Mouse (Mus musculus): ENCODE measurements around the gene Nod2. TPM values are rescaled to one million over a fixed set of nuclear protein-coding genes. Genes with fewer than 3 reads are reported as not detected.

Nod2 gene
- polyA plus RNA-seq, 1 experiment from 2014 or later = 0.09 TPM

GRCm38 (mm10) chr8:88662401-88662821, 15.3 kb downstream of the Nod2 start:
- H3K36me3 ChIP-seq (replicated peaks) = no peaks in the 10 kb centered on the region
- H3K27me3 ChIP-seq = no peaks in the 10 kb centered on the region
- H3K27ac ChIP-seq (replicated peaks) = 0 out of 2 replicates have a peak overlapping the region, but pooled peaks have one; percentile 29
- no peaks in the 10 kb centered on the region; the same call in 1 of the 2 replicates for H3K4me1 ChIP-seq (replicated peaks)
- H3K9me3 ChIP-seq (replicated peaks) = no peaks in the 10 kb centered on the region
- no peak overlapping the region for H3K4me3 ChIP-seq (replicated peaks)
- H3K4me2 ChIP-seq = no peak overlapping the region
- ATAC-seq (ENCODE audit: insufficient read depth) = peak; percentile 34; the same call in 1 of the 2 replicates
- 23% methylated on average over 6 of the region's 6 CpGs for WGBS (ENCODE audit: insufficient replicate concordance)
- H3K9ac ChIP-seq = no peak overlapping the region

GRCm38 (mm10) chr8:88664121-88664520, 17.0 kb downstream of the Nod2 start:
- ATAC-seq (ENCODE audit: insufficient read depth) = no peak
- Histone ChIP-seq H3K4me2 (no peak overlapping the region), H3K36me3 (replicated peaks) (no peaks in the 10 kb centered on the region), H3K4me3 (replicated peaks) (no peak overlapping the region), H3K4me1 (replicated peaks) (no peaks in the 10 kb centered on the region; the same call in 1 of the 2 replicates), H3K27ac (replicated peaks) (no peak overlapping the region), H3K9ac (no peak overlapping the region), H3K27me3 (no peaks in the 10 kb centered on the region), H3K9me3 (replicated peaks) (no peaks in the 10 kb centered on the region)
- WGBS (ENCODE audit: insufficient replicate concordance) = 79% methylated on average over 16 of the region's 16 CpGs

GRCm38 (mm10) chr8:88664947-88665346, 17.8 kb downstream of the Nod2 start:
- Histone ChIP-seq H3K9ac (no peak overlapping the region), H3K9me3 (replicated peaks) (no peaks in the 10 kb centered on the region), H3K36me3 (replicated peaks) (no peaks in the 10 kb centered on the region), H3K4me2 (no peak overlapping the region), H3K27ac (replicated peaks) (no peak overlapping the region), H3K27me3 (no peaks in the 10 kb centered on the region), H3K4me1 (replicated peaks) (no peaks in the 10 kb centered on the region; the same call in 1 of the 2 replicates), H3K4me3 (replicated peaks) (no peak overlapping the region)
- no peak for ATAC-seq (ENCODE audit: insufficient read depth)
- 82% methylated on average over 19 of the region's 19 CpGs for WGBS (ENCODE audit: insufficient replicate concordance)

GRCm38 (mm10) chr8:88666435-88666834, 19.3 kb downstream of the Nod2 start:
- H3K27ac ChIP-seq (replicated peaks) = no peak overlapping the region

GRCm38 (mm10) chr8:88668400-88669086, 21.4 kb downstream of the Nod2 start:
- WGBS (ENCODE audit: insufficient replicate concordance) = 44% methylated on average over 14 of the region's 14 CpGs
- Histone ChIP-seq H3K4me2 (no peak overlapping the region), H3K27me3 (no peaks in the 10 kb centered on the region), H3K27ac (replicated peaks) (no peak overlapping the region), H3K4me1 (replicated peaks) (no peaks in the 10 kb centered on the region; the same call in 1 of the 2 replicates), H3K36me3 (replicated peaks) (no peaks in the 10 kb centered on the region), H3K4me3 (replicated peaks) (no peak overlapping the region), H3K9me3 (replicated peaks) (no peaks in the 10 kb centered on the region), H3K9ac (no peak overlapping the region)
- ATAC-seq (ENCODE audit: insufficient read depth) = 0 out of 2 replicates have a peak, but pooled peaks have one; percentile 18

More at GRCm38 (mm10) chr8:88666435-88666834, 19.3 kb downstream of the Nod2 start:
- no peaks in the 10 kb centered on the region for H3K9me3 ChIP-seq (replicated peaks)
- ATAC-seq (ENCODE audit: insufficient read depth) = no peak
- no peak overlapping the region for H3K9ac ChIP-seq
- H3K36me3 ChIP-seq (replicated peaks) = no peaks in the 10 kb centered on the region
- no peak overlapping the region for H3K4me2 ChIP-seq
- H3K27me3 ChIP-seq = no peaks in the 10 kb centered on the region
- WGBS (ENCODE audit: insufficient replicate concordance) = 10% methylated on average over 1 of the region's 1 CpGs
- H3K4me1 ChIP-seq (replicated peaks) = no peaks in the 10 kb centered on the region; the same call in 1 of the 2 replicates
- H3K4me3 ChIP-seq (replicated peaks) = no peak overlapping the region

- H3K4me2 ChIP-seq = no peak overlapping the region
- no peak for ATAC-seq (ENCODE audit: insufficient read depth)
- no peak overlapping the region for H3K27ac ChIP-seq (replicated peaks)
- no peaks in the 10 kb centered on the region; the same call in 1 of the 2 replicates for H3K4me1 ChIP-seq (replicated peaks)
- no peaks in the 10 kb centered on the region for H3K36me3 ChIP-seq (replicated peaks)
- no peaks in the 10 kb centered on the region for H3K9me3 ChIP-seq (replicated peaks)
- H3K4me3 ChIP-seq (replicated peaks) = no peak overlapping the region
- 70% methylated on average over 6 of the region's 6 CpGs for WGBS (ENCODE audit: insufficient replicate concordance)
- no peak overlapping the region for H3K9ac ChIP-seq
- no peaks in the 10 kb centered on the region for H3K27me3 ChIP-seq
Observed at GRCm38 (mm10) chr8:88670782-88671181, 23.7 kb downstream of the Nod2 start.

- no peaks in the 10 kb centered on the region for H3K4me1 ChIP-seq (replicated peaks)
- H3K27me3 ChIP-seq = no peaks in the 10 kb centered on the region
- no peaks in the 10 kb centered on the region for H3K36me3 ChIP-seq (replicated peaks)
- H3K27ac ChIP-seq (replicated peaks) = no peak overlapping the region
- ATAC-seq (ENCODE audit: insufficient read depth) = no peak
- no peak overlapping the region for H3K9ac ChIP-seq
- H3K4me2 ChIP-seq = no peak overlapping the region
- H3K4me3 ChIP-seq (replicated peaks) = no peak overlapping the region
- H3K9me3 ChIP-seq (replicated peaks) = no peaks in the 10 kb centered on the region
- 73% methylated on average over 10 of the region's 10 CpGs for WGBS (ENCODE audit: insufficient replicate concordance)
Observed at GRCm38 (mm10) chr8:88671575-88671974, 24.5 kb downstream of the Nod2 start.

- H3K4me1 ChIP-seq (replicated peaks) = no peaks in the 10 kb centered on the region
- no peak overlapping the region for H3K9ac ChIP-seq
- no peak for ATAC-seq (ENCODE audit: insufficient read depth)
- H3K27me3 ChIP-seq = no peaks in the 10 kb centered on the region
- H3K36me3 ChIP-seq (replicated peaks) = no peaks in the 10 kb centered on the region
- no peak overlapping the region for H3K4me2 ChIP-seq
- no peak overlapping the region for H3K27ac ChIP-seq (replicated peaks)
- no peak overlapping the region for H3K4me3 ChIP-seq (replicated peaks)
- 62% methylated on average over 5 of the region's 5 CpGs for WGBS (ENCODE audit: insufficient replicate concordance)
- no peaks in the 10 kb centered on the region for H3K9me3 ChIP-seq (replicated peaks)
Observed at GRCm38 (mm10) chr8:88673859-88674258, 26.7 kb downstream of the Nod2 start.

- Histone ChIP-seq H3K9ac (no peak overlapping the region), H3K36me3 (replicated peaks) (no peaks in the 10 kb centered on the region), H3K4me2 (no peak overlapping the region), H3K27ac (replicated peaks) (no peak overlapping the region), H3K9me3 (replicated peaks) (no peaks in the 10 kb centered on the region), H3K4me3 (replicated peaks) (no peak overlapping the region), H3K4me1 (replicated peaks) (no peaks in the 10 kb centered on the region), H3K27me3 (no peaks in the 10 kb centered on the region)
- 67% methylated on average over 12 of the region's 12 CpGs for WGBS (ENCODE audit: insufficient replicate concordance)
- no peak for ATAC-seq (ENCODE audit: insufficient read depth)
Observed at GRCm38 (mm10) chr8:88675372-88676165, 28.5 kb downstream of the Nod2 start.

GRCm38 (mm10) chr8:88677071-88677470, 30.0 kb downstream of the Nod2 start:
- H3K4me1 ChIP-seq (replicated peaks) = no peaks in the 10 kb centered on the region
- WGBS (ENCODE audit: insufficient replicate concordance) = 68% methylated on average over 8 of the region's 8 CpGs
- H3K4me3 ChIP-seq (replicated peaks) = no peak overlapping the region
- H3K36me3 ChIP-seq (replicated peaks) = no peaks in the 10 kb centered on the region
- H3K27ac ChIP-seq (replicated peaks) = no peak overlapping the region
- H3K9ac ChIP-seq = no peak overlapping the region
- H3K4me2 ChIP-seq = no peak overlapping the region
- no peaks in the 10 kb centered on the region for H3K27me3 ChIP-seq
- no peaks in the 10 kb centered on the region for H3K9me3 ChIP-seq (replicated peaks)
- no peak for ATAC-seq (ENCODE audit: insufficient read depth)

- no peaks in the 10 kb centered on the region for H3K27me3 ChIP-seq
- no peak overlapping the region for H3K27ac ChIP-seq (replicated peaks)
- H3K4me1 ChIP-seq (replicated peaks) = no peaks in the 10 kb centered on the region
- H3K9me3 ChIP-seq (replicated peaks) = no peaks in the 10 kb centered on the region
- no peaks in the 10 kb centered on the region for H3K36me3 ChIP-seq (replicated peaks)
- no peak overlapping the region for H3K4me2 ChIP-seq
- WGBS (ENCODE audit: insufficient replicate concordance) = 68% methylated on average over 2 of the region's 2 CpGs
- no peak overlapping the region for H3K9ac ChIP-seq
- no peak for ATAC-seq (ENCODE audit: insufficient read depth)
- H3K4me3 ChIP-seq (replicated peaks) = no peak overlapping the region
Observed at GRCm38 (mm10) chr8:88680566-88680965, 33.5 kb downstream of the Nod2 start.

All from liver, embryonic 15.5 days (tissue).